ENCODE assay signal across 27 mouse cellular contexts in genomic region chr1:171604686-171605085, GRCm38 (mm10). TPM values are rescaled to one million over a fixed set of nuclear protein-coding genes. Genes with fewer than 3 reads are reported as not detected.
DNase-seq lines count a peak whose midpoint lies in the region; ATAC-seq and TF ChIP-seq lines count a peak whose summit lies in the region.
"Had no signal": no experiment of that assay in that cellular context is flagged by ENCODE, and none has a peak within 500 bp of the region (broad histone marks: within the 10 kb centered on the region; RNA-seq: fewer than 3 reads in every experiment).

No protein-coding gene starts in this region.

- no peak for TF ChIP-seq RAD21 in CH12.LX (IDR thresholded peaks at IDR 0.05; ENCODE audit: low read depth, low read length)

- no peaks in the 10 kb centered on the region for H3K9me3 ChIP-seq in heart, embryonic 12.5 days (replicated peaks)
- H3K9me3 ChIP-seq in CH12.LX (replicated peaks; ENCODE audit: low read length) = no peaks in the 10 kb centered on the region
- no peaks in the 10 kb centered on the region for H3K9me3 ChIP-seq in liver, postnatal 0 days (ENCODE audit: low read length)

- ATAC-seq in heart, embryonic 12.5 days (ENCODE audit: insufficient number of reproducible peaks, low FRiP score) = no peak
- ATAC-seq in liver, postnatal 0 days = no peak
- ATAC-seq: activated CD4-positive, CD25-positive, alpha-beta regulatory T cell, adult 4 months; CD4-positive, CD25-positive, alpha-beta regulatory T cell, adult 4 months; Patski had no signal

- peak; percentile 66 for DNase-seq in heart, adult 11 months
- DNase-seq in 416B (ENCODE audit: low read depth) (peak; percentile 22), CH12.LX (ENCODE audit: extremely low read depth) (no peak)
- DNase-seq in induced T-regulatory cell, adult 2 months (ENCODE audit: low read depth) = peak; percentile 27
- no peak for DNase-seq in cerebellum, postnatal 36 days
- no peak for DNase-seq in liver, postnatal 0 days
- no peak for DNase-seq in cerebellum, adult 8-10 months
- DNase-seq: adrenal gland, adult 2 months; adrenal gland, adult 8-10 months; adrenal gland, postnatal 10 days; adrenal gland, postnatal 14 days; adrenal gland, postnatal 25 days; adrenal gland, postnatal 36 days; B cell, adult 2 months; cerebellum, adult 11 months; cerebellum, adult 11-12 months; cerebellum, adult 18-20 months; cerebellum, adult 2 months had no signal

- dilution Hi-C loops in CH12.LX (cut with MboI; ENCODE audit: extremely low pct_ligation_motif_present, extremely low pct_unique_long_range_greater_than_20kb, low sequenced_read_pairs) = no loop called here

- no peak for TF ChIP-seq CTCF in CH12.LX (conservative IDR thresholded peaks at IDR 0.05 in 1 of 2, IDR thresholded peaks at IDR 0.05 in 1 of 2; ENCODE audit: low read depth in 2 of 2, low read length in 2 of 2)
- no peak for TF ChIP-seq CTCF in liver, postnatal 0 days (IDR thresholded peaks at IDR 0.05; ENCODE audit: low read depth)

- H3K36me3 ChIP-seq in heart, embryonic 12.5 days = no peaks in the 10 kb centered on the region
- H3K36me3 ChIP-seq in CH12.LX (replicated peaks in 1 of 2; ENCODE audit: control insufficient read depth in 1 of 2, insufficient read depth in 1 of 2, low read length in 1 of 2) = peaks cover 35 to 55% of the 10 kb centered on the region in 2 experiments
- no peaks in the 10 kb centered on the region for H3K36me3 ChIP-seq in liver, postnatal 0 days (replicated peaks; ENCODE audit: insufficient read depth, low read length)
- H3K36me3 ChIP-seq: G1E had no signal

- 76% methylated on average over 3 of the region's 3 CpGs for WGBS in heart, embryonic 12.5 days
- 75% methylated on average over 3 of the region's 3 CpGs for WGBS in liver, postnatal 0 days (ENCODE audit: insufficient replicate concordance)

- no peak overlapping the region for H3K9ac ChIP-seq in heart, embryonic 12.5 days
- H3K9ac ChIP-seq in CH12.LX (ENCODE audit: insufficient read depth, low read depth) = no peak overlapping the region
- H3K9ac ChIP-seq in liver, postnatal 0 days (replicated peaks) = no peak overlapping the region

- no peak for TF ChIP-seq EP300 in CH12.LX (IDR thresholded peaks at IDR 0.05; ENCODE audit: low read length)
- no peak for TF ChIP-seq EP300 in liver, postnatal 0 days (IDR thresholded peaks at IDR 0.05; ENCODE audit: low read depth)

- H3K27me3 ChIP-seq in heart, embryonic 12.5 days (replicated peaks) = no peaks in the 10 kb centered on the region
- H3K27me3 ChIP-seq in CH12.LX (replicated peaks) = no peaks in the 10 kb centered on the region
- H3K27me3 ChIP-seq in liver, postnatal 0 days (ENCODE audit: insufficient read depth, low read length) = no peaks in the 10 kb centered on the region

- no peak overlapping the region for H3K27ac ChIP-seq in heart, embryonic 12.5 days (ENCODE audit: poor library complexity, severe bottlenecking)
- no peak overlapping the region for H3K27ac ChIP-seq in CH12.LX (ENCODE audit: insufficient read depth, low read depth)
- H3K27ac ChIP-seq in liver, postnatal 0 days (ENCODE audit: low read depth) = no peak overlapping the region

- H3K79me2 ChIP-seq in CH12.LX (replicated peaks; ENCODE audit: control insufficient read depth, extremely low read depth, insufficient read depth, poor library complexity, severe bottlenecking) = peaks cover 6% of the 10 kb centered on the region; the same call in 1 of the 2 replicates

- no peaks in the 10 kb centered on the region for H3K4me1 ChIP-seq in heart, embryonic 12.5 days (replicated peaks)
- H3K4me1 ChIP-seq in CH12.LX (ENCODE audit: control insufficient read depth in 1 of 2, insufficient read depth in 2 of 2) = peaks cover 2 to 60% of the 10 kb centered on the region in 2 experiments; a peak in 2 of 4 replicates
- H3K4me1 ChIP-seq in liver, postnatal 0 days (ENCODE audit: insufficient read depth) = no peaks in the 10 kb centered on the region

- no peak for TF ChIP-seq POLR2A in CH12.LX (IDR thresholded peaks at IDR 0.05; ENCODE audit: low read depth, low read length)

- H3K4me3 ChIP-seq in heart, embryonic 12.5 days = no peak overlapping the region
- no peak overlapping the region for H3K4me3 ChIP-seq in CH12.LX (replicated peaks in 1 of 3; ENCODE audit: low read depth in 2 of 3, low read length in 2 of 3, poor library complexity in 1 of 3)
- H3K4me3 ChIP-seq in liver, postnatal 0 days (ENCODE audit: low read depth, low read length) = no peak overlapping the region

- in situ Hi-C loops in CH12.LX (cut with MboI; ENCODE audit: low pct_ligation_motif_present, low pct_unique_long_range_greater_than_20kb, low sequenced_read_pairs) = loop anchor here (5.0 kb wide), 1 partner anchor 53 kb away; no protein-coding TSS in a partner anchor

- H3K4me2 ChIP-seq in heart, embryonic 12.5 days = no peak overlapping the region
- H3K4me2 ChIP-seq in CH12.LX (ENCODE audit: insufficient read depth, low read depth, poor library complexity, severe bottlenecking) = peak overlapping the region; percentile 11; the same call in 1 of the 2 replicates
- H3K4me2 ChIP-seq in liver, postnatal 0 days (ENCODE audit: low read depth, low read length) = no peak overlapping the region

TF ChIP-seq in CH12.LX, 34 proteins besides CTCF, POLR2A, EP300 and RAD21:
- no peak for TF ChIP-seq TCF12 (IDR thresholded peaks at IDR 0.05; ENCODE audit: low read depth, low read length)
- no peak for TF ChIP-seq ZKSCAN1 (IDR thresholded peaks at IDR 0.05; ENCODE audit: borderline replicate concordance, low read depth, low read length)
- no peak for TF ChIP-seq POLR2AphosphoS2 (IDR thresholded peaks at IDR 0.05; ENCODE audit: low read depth, low read length)
- TF ChIP-seq NRF1 (IDR thresholded peaks at IDR 0.05; ENCODE audit: low read depth, low read length) = no peak
- TF ChIP-seq MAZ (IDR thresholded peaks at IDR 0.05; ENCODE audit: low read depth, low read length) = no peak
- TF ChIP-seq PAX5 (IDR thresholded peaks at IDR 0.05; ENCODE audit: low read length) = no peak
- no peak for TF ChIP-seq GABPA (IDR thresholded peaks at IDR 0.05; ENCODE audit: insufficient replicate concordance, low read depth, low read length)
- TF ChIP-seq ZMIZ1 (IDR thresholded peaks at IDR 0.05; ENCODE audit: low read depth, low read length) = no peak
- TF ChIP-seq MEF2A (IDR thresholded peaks at IDR 0.05; ENCODE audit: borderline replicate concordance, low read depth, low read length) = no peak
- no peak for TF ChIP-seq USF2 (conservative IDR thresholded peaks at IDR 0.05; ENCODE audit: low read depth, low read length)
- no peak for TF ChIP-seq ZNF384 (IDR thresholded peaks at IDR 0.05; ENCODE audit: low read depth, low read length)
- TF ChIP-seq BHLHE40 (IDR thresholded peaks at IDR 0.05; ENCODE audit: low read depth, low read length) = no peak
- TF ChIP-seq CHD1 (IDR thresholded peaks at IDR 0.05; ENCODE audit: low read depth, low read length) = no peak
- no peak for TF ChIP-seq MYC (IDR thresholded peaks at IDR 0.05; ENCODE audit: low read depth, low read length)
- no peak for TF ChIP-seq JUN (IDR thresholded peaks at IDR 0.05; ENCODE audit: insufficient read depth, low read depth, low read length)
- no peak for TF ChIP-seq MAX (IDR thresholded peaks at IDR 0.05; ENCODE audit: low read length)
- no peak for TF ChIP-seq HCFC1 (IDR thresholded peaks at IDR 0.05; ENCODE audit: low read depth, low read length)
TF ChIP-seq in CH12.LX: peak in this region for 0.

RNA-seq across cellular contexts. Expression of gene Ly9, which starts 2.5 kb away (rescaled TPM):
- polyA plus RNA-seq in heart, embryonic 12.5 days (2016; fragmentation: Nextera tagmentation; extraction: Ambion mirVana) = 0.10 TPM in 1 of 2 replicates, not detected in the other
- total RNA-seq in CH12.LX (2012; rRNA removed) = 43.6 and 46.7 TPM in 2 replicates
- total RNA-seq in CH12.LX (2014; rRNA removed) = 53.6 and 57.8 TPM in 2 replicates
- polyA plus RNA-seq in CH12.LX (2012; ENCODE audit: insufficient read length, low read depth) = 68.6 and 74.4 TPM in 2 replicates
- polyA plus RNA-seq in liver, postnatal 0 days (2015; fragmentation: Nextera tagmentation; extraction: Ambion mirVana) = 1.4 and 2.2 TPM in 2 replicates
- total RNA-seq: MEL had no signal
- polyA plus RNA-seq: C2C12, G1E, Patski had no signal

RNA-seq across cellular contexts. Expression of gene Cd244a, which starts 45.7 kb away (rescaled TPM):
- polyA plus RNA-seq in heart, embryonic 12.5 days (2016; fragmentation: Nextera tagmentation; extraction: Ambion mirVana) = not detected in 2 replicates
- total RNA-seq in CH12.LX (2012; rRNA removed) (0.21 and 0.34 TPM in 2 replicates), CH12.LX (2014; rRNA removed) (0.45 and 0.64 TPM in 2 replicates)
- polyA plus RNA-seq in CH12.LX (2012; ENCODE audit: insufficient read length, low read depth) = 0.41 and 0.74 TPM in 2 replicates
- 0.85 and 1.1 TPM in 2 replicates for polyA plus RNA-seq in liver, postnatal 0 days (2015; fragmentation: Nextera tagmentation; extraction: Ambion mirVana)
- total RNA-seq: ES-E14, MEL had no signal
- polyA plus RNA-seq: brain, embryonic 14.5 days; C2C12; cerebellum, adult 2 months; G1E; Patski had no signal

RNA-seq across cellular contexts. Expression of gene Slamf7, which starts 48.1 kb away (rescaled TPM):
- not detected in 2 replicates for polyA plus RNA-seq in heart, embryonic 12.5 days (2016; fragmentation: Nextera tagmentation; extraction: Ambion mirVana)
- total RNA-seq in CH12.LX (2012; rRNA removed) (6.8 and 10.5 TPM in 2 replicates), CH12.LX (2014; rRNA removed) (15.4 and 15.8 TPM in 2 replicates)
- 9.5 and 10.6 TPM in 2 replicates for polyA plus RNA-seq in CH12.LX (2012; ENCODE audit: insufficient read length, low read depth)
- 5.7 and 6.1 TPM in 2 replicates for polyA plus RNA-seq in liver, postnatal 0 days (2015; fragmentation: Nextera tagmentation; extraction: Ambion mirVana)
- total RNA-seq: ES-E14, MEL had no signal
- polyA plus RNA-seq: C2C12, G1E, Patski had no signal

Comparison
In these comparisons a context has a peak if more than half of its experiments do, and no peak if none do; other contexts are left out.
1. DNase-seq: peak in heart, adult 11 months (single experiment), 416B (single experiment) and induced T-regulatory cell, adult 2 months (single experiment); none in CH12.LX (single experiment), cerebellum, postnatal 36 days (0 of 2), liver, postnatal 0 days (single experiment) and cerebellum, adult 8-10 months (single experiment).
2. RNA of gene Ly9, which starts 2.5 kb away (polyA plus RNA-seq): 68.6 to 74.4 TPM in CH12.LX; 1.4 to 2.2 TPM in liver, postnatal 0 days and 0.10 TPM in heart, embryonic 12.5 days; every median in the first group is over 10 times any median in the second.